Mouse (Mus musculus) megakaryocyte-erythroid progenitor cell, adult 5 weeks (primary cell): ENCODE data around the gene Slc9c1. TPM values are rescaled to one million over a fixed set of nuclear protein-coding genes. Genes with fewer than 3 reads are reported as not detected.

Experiments
- polyA plus RNA-seq: library from polyadenylated mRNA; stranded (reverse); fragments of >175 nt; gene quantifications from 2 replicates; pipeline ENCODE4 v1.2.3, GENCODE M21; 2012

Slc9c1 gene
- polyA plus RNA-seq: not detected in 2 replicates

GRCm38 (mm10) chr16:45535009-45535408 lies at the start of gene Slc9c1:
TSS of gene Slc9c1 (plus strand) at chr16:45535309.

GRCm38 (mm10) chr16:45492927-45493326 lies 42.2 kb upstream of the Slc9c1 start, which contains the start of gene Gm609:
TSS of gene Gm609 (minus strand) at chr16:45492969.

GRCm38 (mm10) chr16:45531950-45532349 lies 3.2 kb upstream of the Slc9c1 start, which contains the start of gene Gm17783:
TSS of gene Gm17783 (minus strand) at chr16:45532050.

GRCm38 (mm10) chr16:45610267-45610666 lies 75.2 kb downstream of the Slc9c1 start, which contains the start of gene Gcsam:
TSS of gene Gcsam (plus strand) at chr16:45610380.

GRCm38 (mm10) chr16:45653934-45654332 lies 118.8 kb downstream of the Slc9c1 start, which contains the start of gene BC016579:
TSS of gene BC016579 (minus strand) at chr16:45654068.

Other genes starting within 250 kb of the Slc9c1 start
- gene Cd200, start 126.3 kb upstream of the Slc9c1 start, polyA plus RNA-seq: 0.70 TPM in 1 of 2 replicates, not detected in the other
- not detected in 2 replicates for gene Gm609, start 42.3 kb upstream of the Slc9c1 start, polyA plus RNA-seq
- gene Gm17783, start 3.3 kb upstream of the Slc9c1 start, polyA plus RNA-seq: not detected in 2 replicates
- 0.17 and 0.21 TPM in 2 replicates for gene Gcsam, start 75.1 kb downstream of the Slc9c1 start, polyA plus RNA-seq
- gene BC016579, start 118.8 kb downstream of the Slc9c1 start, polyA plus RNA-seq: 0.18 and 0.25 TPM in 2 replicates
- 0.05 TPM in 1 of 2 replicates, not detected in the other for gene Tmprss7, start 158.3 kb downstream of the Slc9c1 start, polyA plus RNA-seq
- not detected in 2 replicates for gene Tagln3, start 189.3 kb downstream of the Slc9c1 start, polyA plus RNA-seq
- 6.6 and 8.6 TPM in 2 replicates for gene Abhd10, start 207.6 kb downstream of the Slc9c1 start, polyA plus RNA-seq